Mouse (Mus musculus): ENCODE data around the gene Vhl. TPM values are rescaled to one million over a fixed set of nuclear protein-coding genes. Genes with fewer than 3 reads are reported as not detected.

The Vhl gene
- polyA plus RNA-seq, 1 experiment from 2014 or later = 33.1 TPM

Other genes with a start within 250 kb of the Vhl start
- gene Tada3, start 246.1 kb upstream of the Vhl start, polyA plus RNA-seq (2015; fragmentation: Nextera tagmentation; extraction: Ambion mirVana) = 37.5 and 39.5 TPM in 2 replicates
- 528 and 562 TPM in 2 replicates for gene Arpc4, start 245.8 kb upstream of the Vhl start, polyA plus RNA-seq (2015; fragmentation: Nextera tagmentation; extraction: Ambion mirVana)
- 4.6 and 7.2 TPM in 2 replicates for gene Ttll3, start 234.7 kb upstream of the Vhl start, polyA plus RNA-seq (2015; fragmentation: Nextera tagmentation; extraction: Ambion mirVana)
- 25.3 and 26.7 TPM in 2 replicates for gene Rpusd3, start 204.6 kb upstream of the Vhl start, polyA plus RNA-seq (2015; fragmentation: Nextera tagmentation; extraction: Ambion mirVana)
- gene Cidec, start 188.2 kb upstream of the Vhl start, polyA plus RNA-seq (2015; fragmentation: Nextera tagmentation; extraction: Ambion mirVana) = 0.37 and 1.5 TPM in 2 replicates
- 69.1 and 70.6 TPM in 2 replicates for gene Jagn1, start 181.4 kb upstream of the Vhl start, polyA plus RNA-seq (2015; fragmentation: Nextera tagmentation; extraction: Ambion mirVana)
- gene Il17re, start 165.5 kb upstream of the Vhl start, polyA plus RNA-seq (2015; fragmentation: Nextera tagmentation; extraction: Ambion mirVana) = 6.0 and 7.9 TPM in 2 replicates
- 5.0 and 6.5 TPM in 2 replicates for gene Il17rc, start 152.5 kb upstream of the Vhl start, polyA plus RNA-seq (2015; fragmentation: Nextera tagmentation; extraction: Ambion mirVana)
- gene Creld1, start 140.7 kb upstream of the Vhl start, polyA plus RNA-seq (2015; fragmentation: Nextera tagmentation; extraction: Ambion mirVana) = 9.5 and 10.3 TPM in 2 replicates
- gene Prrt3, start 122.0 kb upstream of the Vhl start, polyA plus RNA-seq (2015; fragmentation: Nextera tagmentation; extraction: Ambion mirVana) = 0.17 TPM in 2 replicates
- 92.3 and 94.4 TPM in 2 replicates for gene Emc3, start 92.3 kb upstream of the Vhl start, polyA plus RNA-seq (2015; fragmentation: Nextera tagmentation; extraction: Ambion mirVana)
- 10.2 and 11.2 TPM in 2 replicates for gene Fancd2, start 92.3 kb upstream of the Vhl start, polyA plus RNA-seq (2015; fragmentation: Nextera tagmentation; extraction: Ambion mirVana)
- 0.25 TPM in 1 of 2 replicates, not detected in the other for gene Fancd2os, start 23.2 kb upstream of the Vhl start, polyA plus RNA-seq (2015; fragmentation: Nextera tagmentation; extraction: Ambion mirVana)
- gene Brk1, start 19.2 kb upstream of the Vhl start, polyA plus RNA-seq (2015; fragmentation: Nextera tagmentation; extraction: Ambion mirVana) = 267 and 274 TPM in 2 replicates
- 2.2 and 2.7 TPM in 2 replicates for gene Irak2, start 14.5 kb downstream of the Vhl start, polyA plus RNA-seq (2015; fragmentation: Nextera tagmentation; extraction: Ambion mirVana)
- 1.5 and 1.7 TPM in 2 replicates for gene Tatdn2, start 73.1 kb downstream of the Vhl start, polyA plus RNA-seq (2015; fragmentation: Nextera tagmentation; extraction: Ambion mirVana)
- gene Ghrl, start 95.9 kb downstream of the Vhl start, polyA plus RNA-seq (2015; fragmentation: Nextera tagmentation; extraction: Ambion mirVana) = 0.59 and 0.81 TPM in 2 replicates
- 223 and 234 TPM in 2 replicates for gene Sec13, start 116.8 kb downstream of the Vhl start, polyA plus RNA-seq (2015; fragmentation: Nextera tagmentation; extraction: Ambion mirVana)

Measured in thymus, postnatal 0 days (tissue).